Mouse (Mus musculus): ENCODE data around the gene Rnf157. TPM values are rescaled to one million over a fixed set of nuclear protein-coding genes. Genes with fewer than 3 reads are reported as not detected.

Rnf157 gene
- polyA plus RNA-seq, 1 experiment from 2014 or later = 20.8 TPM

GRCm38 (mm10) chr11:116397517-116398347, 15.1 kb downstream of the Rnf157 start:
- H3K27ac ChIP-seq (replicated peaks; ENCODE audit: low read depth, low read length) = no peak overlapping the region
- H3K36me3 ChIP-seq (ENCODE audit: control insufficient read depth, insufficient read depth, low read length) = no peaks in the 10 kb centered on the region
- no peak for DNase-seq (ENCODE audit: low spot score)
- H3K4me3 ChIP-seq (ENCODE audit: low read depth, low read length) = no peak overlapping the region
- no peaks in the 10 kb centered on the region for H3K27me3 ChIP-seq (ENCODE audit: control insufficient read depth, insufficient read depth, low read length)
- no peak for ATAC-seq (ENCODE audit: insufficient number of reproducible peaks, low FRiP score, low TSS enrichment, low read depth)
- 81% methylated on average over 8 of the region's 8 CpGs for WGBS
- H3K9ac ChIP-seq (ENCODE audit: low read length) = no peak overlapping the region
- H3K4me1 ChIP-seq (ENCODE audit: control insufficient read depth, insufficient read depth, low read length) = no peaks in the 10 kb centered on the region
- H3K4me2 ChIP-seq (ENCODE audit: low read depth, severe bottlenecking) = no peak overlapping the region
- H3K9me3 ChIP-seq (ENCODE audit: control insufficient read depth, low read length) = no peaks in the 10 kb centered on the region

GRCm38 (mm10) chr11:116396934-116397330, 15.9 kb downstream of the Rnf157 start:
- no peaks in the 10 kb centered on the region for H3K27me3 ChIP-seq (ENCODE audit: control insufficient read depth, insufficient read depth, low read length)
- H3K27ac ChIP-seq (replicated peaks; ENCODE audit: low read depth, low read length) = no peak overlapping the region
- ATAC-seq (ENCODE audit: insufficient number of reproducible peaks, low FRiP score, low TSS enrichment, low read depth) = no peak
- H3K4me3 ChIP-seq (ENCODE audit: low read depth, low read length) = no peak overlapping the region
- no peaks in the 10 kb centered on the region for H3K36me3 ChIP-seq (ENCODE audit: control insufficient read depth, insufficient read depth, low read length)
- DNase-seq (ENCODE audit: low spot score) = no peak
- H3K9ac ChIP-seq (ENCODE audit: low read length) = no peak overlapping the region
- H3K4me1 ChIP-seq (ENCODE audit: control insufficient read depth, insufficient read depth, low read length) = no peaks in the 10 kb centered on the region
- WGBS = 95% methylated on average over 3 of the region's 3 CpGs
- no peak overlapping the region for H3K4me2 ChIP-seq (ENCODE audit: low read depth, severe bottlenecking)
- no peaks in the 10 kb centered on the region for H3K9me3 ChIP-seq (ENCODE audit: control insufficient read depth, low read length)

- DNase-seq (ENCODE audit: low spot score) (no peak), ATAC-seq (ENCODE audit: insufficient number of reproducible peaks, low FRiP score, low TSS enrichment, low read depth) (no peak)
- Histone ChIP-seq H3K27me3 (ENCODE audit: control insufficient read depth, insufficient read depth, low read length) (no peaks in the 10 kb centered on the region), H3K9me3 (ENCODE audit: control insufficient read depth, low read length) (no peaks in the 10 kb centered on the region), H3K9ac (ENCODE audit: low read length) (no peak overlapping the region), H3K27ac (replicated peaks; ENCODE audit: low read depth, low read length) (no peak overlapping the region), H3K4me1 (ENCODE audit: control insufficient read depth, insufficient read depth, low read length) (no peaks in the 10 kb centered on the region), H3K36me3 (ENCODE audit: control insufficient read depth, insufficient read depth, low read length) (no peaks in the 10 kb centered on the region), H3K4me3 (ENCODE audit: low read depth, low read length) (no peak overlapping the region), H3K4me2 (ENCODE audit: low read depth, severe bottlenecking) (no peak overlapping the region)
- WGBS = 91% methylated on average over 11 of the region's 11 CpGs
Measured at GRCm38 (mm10) chr11:116396276-116396933, 16.4 kb downstream of the Rnf157 start.

GRCm38 (mm10) chr11:116394769-116395168, 18.1 kb downstream of the Rnf157 start:
- Histone ChIP-seq H3K4me2 (ENCODE audit: low read depth, severe bottlenecking) (no peak overlapping the region), H3K9ac (ENCODE audit: low read length) (no peak overlapping the region), H3K4me3 (ENCODE audit: low read depth, low read length) (no peak overlapping the region), H3K36me3 (ENCODE audit: control insufficient read depth, insufficient read depth, low read length) (no peaks in the 10 kb centered on the region), H3K9me3 (ENCODE audit: control insufficient read depth, low read length) (no peaks in the 10 kb centered on the region), H3K4me1 (ENCODE audit: control insufficient read depth, insufficient read depth, low read length) (no peaks in the 10 kb centered on the region), H3K27ac (replicated peaks; ENCODE audit: low read depth, low read length) (no peak overlapping the region), H3K27me3 (ENCODE audit: control insufficient read depth, insufficient read depth, low read length) (no peaks in the 10 kb centered on the region)
- 91% methylated on average over 4 of the region's 4 CpGs for WGBS
- ATAC-seq (ENCODE audit: insufficient number of reproducible peaks, low FRiP score, low TSS enrichment, low read depth) = no peak
- DNase-seq (ENCODE audit: low spot score) = no peak

- Histone ChIP-seq H3K27me3 (ENCODE audit: control insufficient read depth, insufficient read depth, low read length) (no peaks in the 10 kb centered on the region), H3K9me3 (ENCODE audit: control insufficient read depth, low read length) (no peaks in the 10 kb centered on the region), H3K36me3 (ENCODE audit: control insufficient read depth, insufficient read depth, low read length) (no peaks in the 10 kb centered on the region), H3K27ac (replicated peaks; ENCODE audit: low read depth, low read length) (no peak overlapping the region), H3K4me2 (ENCODE audit: low read depth, severe bottlenecking) (no peak overlapping the region), H3K4me3 (ENCODE audit: low read depth, low read length) (no peak overlapping the region), H3K9ac (ENCODE audit: low read length) (no peak overlapping the region; the same call in 1 of the 2 replicates), H3K4me1 (ENCODE audit: control insufficient read depth, insufficient read depth, low read length) (peaks cover 12% of the 10 kb centered on the region)
- DNase-seq (ENCODE audit: low spot score) = peak; percentile 57
- WGBS = 63% methylated on average over 14 of the region's 14 CpGs
- no peak for ATAC-seq (ENCODE audit: insufficient number of reproducible peaks, low FRiP score, low TSS enrichment, low read depth)
Measured at GRCm38 (mm10) chr11:116388841-116389480, 23.9 kb downstream of the Rnf157 start.

GRCm38 (mm10) chr11:116387086-116388071, 25.5 kb downstream of the Rnf157 start:
- DNase-seq (ENCODE audit: low spot score) = peak; percentile 44
- Histone ChIP-seq H3K4me2 (ENCODE audit: low read depth, severe bottlenecking) (peak overlapping the region; percentile 20; the same call in 1 of the 2 replicates), H3K9ac (ENCODE audit: low read length) (no peak overlapping the region), H3K27me3 (ENCODE audit: control insufficient read depth, insufficient read depth, low read length) (no peaks in the 10 kb centered on the region), H3K9me3 (ENCODE audit: control insufficient read depth, low read length) (no peaks in the 10 kb centered on the region), H3K4me1 (ENCODE audit: control insufficient read depth, insufficient read depth, low read length) (peaks cover 12% of the 10 kb centered on the region), H3K27ac (replicated peaks; ENCODE audit: low read depth, low read length) (peak overlapping the region; percentile 30; the same call in 1 of the 2 replicates), H3K4me3 (ENCODE audit: low read depth, low read length) (no peak overlapping the region), H3K36me3 (ENCODE audit: control insufficient read depth, insufficient read depth, low read length) (no peaks in the 10 kb centered on the region)
- WGBS = 21% methylated on average over 13 of the region's 16 CpGs
- ATAC-seq (ENCODE audit: insufficient number of reproducible peaks, low FRiP score, low TSS enrichment, low read depth) = no peak

GRCm38 (mm10) chr11:116385999-116386398, 26.8 kb downstream of the Rnf157 start:
- no peaks in the 10 kb centered on the region for H3K27me3 ChIP-seq (ENCODE audit: control insufficient read depth, insufficient read depth, low read length)
- no peak for ATAC-seq (ENCODE audit: insufficient number of reproducible peaks, low FRiP score, low TSS enrichment, low read depth)
- H3K9ac ChIP-seq (ENCODE audit: low read length) = no peak overlapping the region
- no peaks in the 10 kb centered on the region for H3K9me3 ChIP-seq (ENCODE audit: control insufficient read depth, low read length)
- H3K36me3 ChIP-seq (ENCODE audit: control insufficient read depth, insufficient read depth, low read length) = no peaks in the 10 kb centered on the region
- no peak overlapping the region for H3K4me2 ChIP-seq (ENCODE audit: low read depth, severe bottlenecking)
- 50% methylated on average over 5 of the region's 5 CpGs for WGBS
- H3K4me3 ChIP-seq (ENCODE audit: low read depth, low read length) = no peak overlapping the region
- H3K27ac ChIP-seq (replicated peaks; ENCODE audit: low read depth, low read length) = no peak overlapping the region
- H3K4me1 ChIP-seq (ENCODE audit: control insufficient read depth, insufficient read depth, low read length) = peaks cover 12% of the 10 kb centered on the region
- no peak for DNase-seq (ENCODE audit: low spot score)
